Mouse (Mus musculus): ENCODE measurements around the gene Mto1. TPM values are rescaled to one million over a fixed set of nuclear protein-coding genes. Genes with fewer than 3 reads are reported as not detected.
"Not testable (repeated sequence)": the region's sequence is repeated elsewhere in the genome, so short reads cannot be mapped to it uniquely, and the experiment has no call there.

Mto1 gene
- polyA plus RNA-seq, 1 experiment, result 30.4 TPM

GRCm38 (mm10) chr9:78481423-78482331 lies 33.7 kb downstream of the Mto1 start:
- Histone ChIP-seq H3K27ac (ENCODE audit: insufficient read depth, low read length) (peak overlapping the region; percentile 91), H3K4me1 (ENCODE audit: control insufficient read depth, insufficient read depth, low read length) (peaks cover 5% of the 10 kb centered on the region; the same call in 1 of the 2 replicates), H3K4me3 (ENCODE audit: insufficient read depth, low read length) (peak overlapping the region; percentile 80)
- TF ChIP-seq POLR2A (IDR thresholded peaks at IDR 0.05; ENCODE audit: extremely low read depth, insufficient read depth, low read length), result peak; percentile 100
- no peak for TF ChIP-seq CTCF (IDR thresholded peaks at IDR 0.05; ENCODE audit: extremely low read depth, insufficient read depth, low read length)

- peak overlapping the region; percentile 80; the same call in 1 of the 2 replicates for H3K4me3 ChIP-seq (ENCODE audit: insufficient read depth, low read length)
- H3K27ac ChIP-seq (ENCODE audit: insufficient read depth, low read length), result peak overlapping the region; percentile 91; the same call in 1 of the 2 replicates
- peaks cover 5% of the 10 kb centered on the region; the same call in 1 of the 2 replicates for H3K4me1 ChIP-seq (ENCODE audit: control insufficient read depth, insufficient read depth, low read length)
- TF ChIP-seq POLR2A (IDR thresholded peaks at IDR 0.05; ENCODE audit: extremely low read depth, insufficient read depth, low read length) (no peak), CTCF (IDR thresholded peaks at IDR 0.05; ENCODE audit: extremely low read depth, insufficient read depth, low read length) (no peak)
Measured at GRCm38 (mm10) chr9:78482386-78482785, 34.4 kb downstream of the Mto1 start.

GRCm38 (mm10) chr9:78484660-78485059 lies 36.7 kb downstream of the Mto1 start:
- H3K4me1 ChIP-seq (ENCODE audit: control insufficient read depth, insufficient read depth, low read length), result peaks cover 4% of the 10 kb centered on the region; the same call in 1 of the 2 replicates
- TF ChIP-seq CTCF (IDR thresholded peaks at IDR 0.05; ENCODE audit: extremely low read depth, insufficient read depth, low read length), result no peak
- no peak for TF ChIP-seq POLR2A (IDR thresholded peaks at IDR 0.05; ENCODE audit: extremely low read depth, insufficient read depth, low read length)
- H3K27ac ChIP-seq (ENCODE audit: insufficient read depth, low read length), result no peak overlapping the region
- no peak overlapping the region for H3K4me3 ChIP-seq (ENCODE audit: insufficient read depth, low read length)

GRCm38 (mm10) chr9:78488021-78488420 lies 40.0 kb downstream of the Mto1 start:
- not testable (repeated sequence) for H3K4me1 ChIP-seq (ENCODE audit: control insufficient read depth, insufficient read depth, low read length); H3K27ac ChIP-seq (ENCODE audit: insufficient read depth, low read length); H3K4me3 ChIP-seq (ENCODE audit: insufficient read depth, low read length)

GRCm38 (mm10) chr9:78488890-78489420 lies 40.9 kb downstream of the Mto1 start, which contains the start of gene Eef1a1:
Gene Eef1a1 (minus strand): TSS chr9:78489151.
- H3K27ac ChIP-seq (ENCODE audit: insufficient read depth, low read length), result peak within 1 kb of the TSS; percentile 53; the same call in 1 of the 2 replicates
- peak within 1 kb of the TSS; percentile 57 for H3K4me3 ChIP-seq (ENCODE audit: insufficient read depth, low read length)
- peaks cover 2% of the 10 kb centered on the region; the same call in 1 of the 2 replicates for H3K4me1 ChIP-seq (ENCODE audit: control insufficient read depth, insufficient read depth, low read length)
- 0 out of 2 replicates have a peak, but pooled peaks have one; percentile 24 for TF ChIP-seq POLR2A (IDR thresholded peaks at IDR 0.05; ENCODE audit: extremely low read depth, insufficient read depth, low read length)
- no peak for TF ChIP-seq CTCF (IDR thresholded peaks at IDR 0.05; ENCODE audit: extremely low read depth, insufficient read depth, low read length)

- TF ChIP-seq POLR2A (IDR thresholded peaks at IDR 0.05; ENCODE audit: extremely low read depth, insufficient read depth, low read length), result no peak
- H3K27ac ChIP-seq (ENCODE audit: insufficient read depth, low read length), result no peak overlapping the region
Measured at GRCm38 (mm10) chr9:78491169-78491568, 43.2 kb downstream of the Mto1 start.

GRCm38 (mm10) chr9:78492254-78492653 lies 44.2 kb downstream of the Mto1 start:
- H3K4me3 ChIP-seq (ENCODE audit: insufficient read depth, low read length), result no peak overlapping the region
- TF ChIP-seq CTCF (IDR thresholded peaks at IDR 0.05; ENCODE audit: extremely low read depth, insufficient read depth, low read length) (no peak), POLR2A (IDR thresholded peaks at IDR 0.05; ENCODE audit: extremely low read depth, insufficient read depth, low read length) (no peak)
- no peak overlapping the region for H3K27ac ChIP-seq (ENCODE audit: insufficient read depth, low read length)
- H3K4me1 ChIP-seq (ENCODE audit: control insufficient read depth, insufficient read depth, low read length), result peaks cover 2% of the 10 kb centered on the region; the same call in 1 of the 2 replicates

More at GRCm38 (mm10) chr9:78491169-78491568, 43.2 kb downstream of the Mto1 start:
- peaks cover 2% of the 10 kb centered on the region; the same call in 1 of the 2 replicates for H3K4me1 ChIP-seq (ENCODE audit: control insufficient read depth, insufficient read depth, low read length)
- no peak overlapping the region for H3K4me3 ChIP-seq (ENCODE audit: insufficient read depth, low read length)

- Histone ChIP-seq H3K27ac (ENCODE audit: insufficient read depth, low read length) (no peak overlapping the region), H3K4me1 (ENCODE audit: control insufficient read depth, insufficient read depth, low read length) (peaks cover 2% of the 10 kb centered on the region; the same call in 1 of the 2 replicates), H3K4me3 (ENCODE audit: insufficient read depth, low read length) (no peak overlapping the region)
- no peak for TF ChIP-seq CTCF (IDR thresholded peaks at IDR 0.05; ENCODE audit: extremely low read depth, insufficient read depth, low read length)
- no peak for TF ChIP-seq POLR2A (IDR thresholded peaks at IDR 0.05; ENCODE audit: extremely low read depth, insufficient read depth, low read length)
Measured at GRCm38 (mm10) chr9:78493171-78493570, 45.2 kb downstream of the Mto1 start.

GRCm38 (mm10) chr9:78500386-78500785 lies 52.4 kb downstream of the Mto1 start:
- TF ChIP-seq CTCF (IDR thresholded peaks at IDR 0.05; ENCODE audit: extremely low read depth, insufficient read depth, low read length), result no peak
- TF ChIP-seq POLR2A (IDR thresholded peaks at IDR 0.05; ENCODE audit: extremely low read depth, insufficient read depth, low read length), result no peak
- H3K27ac ChIP-seq (ENCODE audit: insufficient read depth, low read length), result no peak overlapping the region
- peaks cover 1% of the 10 kb centered on the region; the same call in 1 of the 2 replicates for H3K4me1 ChIP-seq (ENCODE audit: control insufficient read depth, insufficient read depth, low read length)
- no peak overlapping the region for H3K4me3 ChIP-seq (ENCODE audit: insufficient read depth, low read length)

All from cortical plate, adult 2 months (tissue).